Mouse (Mus musculus): ENCODE measurements at regions not wholly inside any gene's neighbourhood (a gene's known extent, or its start where the extent isn't known, plus 50 kb on each side); places are given as distances from the start of the nearest gene placed in this dataset.

DNA sequence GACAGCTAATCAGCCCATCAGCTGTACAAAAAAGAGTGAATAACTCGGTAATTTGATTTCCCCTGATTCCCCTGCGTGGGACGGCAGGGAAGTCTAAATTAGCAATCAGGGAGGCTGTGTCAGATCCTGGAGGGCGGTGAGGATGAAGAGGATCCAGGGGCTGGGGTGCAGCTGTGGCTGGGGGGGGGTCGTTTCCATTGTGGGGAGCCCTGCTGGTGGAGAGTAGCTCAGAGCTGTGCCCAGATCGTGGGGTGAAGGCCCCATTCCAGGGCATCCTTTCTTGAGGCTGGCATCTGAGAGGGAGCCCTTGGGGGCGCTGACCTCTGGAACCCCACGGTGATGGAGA lies 155.3 kb upstream of the Zc3h12a start:
- Histone ChIP-seq H3K4me2 (replicated peaks; ENCODE audit: low read depth) (no peak overlapping the region), H3K9me3 (ENCODE audit: control insufficient read depth) (no peaks in the 10 kb centered on the region), H3K27me3 (replicated peaks; ENCODE audit: control insufficient read depth, insufficient read depth, low read length) (no peaks in the 10 kb centered on the region), H3K4me1 (replicated peaks; ENCODE audit: control insufficient read depth, insufficient read depth, low read length) (no peaks in the 10 kb centered on the region), H3K4me3 (ENCODE audit: low read depth, low read length) (no peak overlapping the region), H3K36me3 (ENCODE audit: control insufficient read depth, insufficient read depth) (no peaks in the 10 kb centered on the region), H3K9ac (ENCODE audit: low read depth, low read length) (no peak overlapping the region), H3K27ac (ENCODE audit: low read depth, low read length) (no peak overlapping the region)
- no peak for ATAC-seq
- 31% methylated on average over 8 of the region's 8 CpGs for WGBS
- TF ChIP-seq CTCF (IDR thresholded peaks at IDR 0.05; ENCODE audit: low read depth) = no peak

DNA sequence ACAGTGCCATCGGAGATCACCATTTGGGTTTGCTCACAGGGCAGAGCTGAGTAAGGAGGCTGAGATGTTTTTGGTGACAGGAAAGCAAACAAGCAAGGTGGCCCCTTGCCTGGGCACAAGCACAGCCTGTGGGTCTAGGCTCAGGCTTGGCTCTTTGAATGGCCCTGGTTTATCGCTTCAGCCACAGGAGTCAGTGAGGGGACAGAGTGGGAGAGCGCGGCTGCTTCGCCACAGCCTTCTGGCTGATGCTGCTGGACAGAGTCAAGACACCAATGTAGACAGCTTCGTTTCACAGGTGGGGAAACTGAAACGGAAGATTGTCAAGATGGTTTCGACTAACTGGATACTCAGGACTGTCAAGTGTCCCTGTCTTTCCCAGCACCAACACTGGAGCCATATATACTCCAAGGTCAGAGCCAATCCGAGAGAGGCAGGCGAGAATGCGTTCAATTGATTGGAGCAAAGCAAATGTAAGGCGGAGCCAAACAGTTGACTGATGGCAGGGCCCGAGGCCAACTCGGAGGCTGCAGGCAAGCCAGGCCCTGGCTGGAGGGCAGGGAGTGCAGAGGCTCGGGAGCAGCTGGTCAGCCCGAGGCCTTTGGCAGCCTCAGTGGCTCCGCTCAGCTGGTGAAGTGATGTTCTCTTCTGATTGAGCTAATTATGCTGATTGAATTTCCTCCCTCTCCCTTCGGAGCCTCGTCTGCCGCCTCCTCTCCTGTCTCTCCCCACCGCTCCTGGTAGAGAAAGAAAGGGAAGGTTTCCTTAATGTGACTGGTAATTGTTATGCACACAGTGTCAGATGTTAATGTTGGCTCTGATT lies 154.7 kb upstream of the Zc3h12a start:
- Histone ChIP-seq H3K4me1 (replicated peaks; ENCODE audit: control insufficient read depth, insufficient read depth, low read length) (no peaks in the 10 kb centered on the region), H3K27ac (ENCODE audit: low read depth, low read length) (no peak overlapping the region), H3K9ac (ENCODE audit: low read depth, low read length) (no peak overlapping the region), H3K4me2 (replicated peaks; ENCODE audit: low read depth) (no peak overlapping the region), H3K4me3 (ENCODE audit: low read depth, low read length) (no peak overlapping the region), H3K9me3 (ENCODE audit: control insufficient read depth) (no peaks in the 10 kb centered on the region), H3K36me3 (ENCODE audit: control insufficient read depth, insufficient read depth) (no peaks in the 10 kb centered on the region), H3K27me3 (replicated peaks; ENCODE audit: control insufficient read depth, insufficient read depth, low read length) (no peaks in the 10 kb centered on the region)
- ATAC-seq = no peak
- 16% methylated on average over 20 of the region's 21 CpGs for WGBS
- TF ChIP-seq CTCF (IDR thresholded peaks at IDR 0.05; ENCODE audit: low read depth) = no peak

DNA sequence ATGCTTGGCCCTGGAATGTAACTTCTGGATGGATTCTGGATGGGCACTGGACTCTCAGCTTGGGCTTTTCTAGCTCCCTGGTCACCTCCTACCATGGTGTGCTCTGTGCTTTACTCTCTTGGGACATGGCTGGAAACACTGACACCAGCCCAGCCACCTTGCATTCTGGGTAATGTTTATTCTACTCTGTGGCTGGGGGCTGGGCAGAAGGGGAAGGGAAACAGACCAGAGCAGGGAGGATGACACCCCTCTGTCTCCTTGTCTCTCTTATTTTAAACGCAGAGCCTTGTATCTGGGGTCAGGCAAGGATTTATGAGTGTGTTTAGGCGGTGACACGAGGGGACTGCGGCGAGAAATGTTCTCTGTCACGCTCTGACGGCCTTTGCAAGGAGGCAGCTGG lies 151.5 kb upstream of the Zc3h12a start:
- no peak for ATAC-seq
- 47% methylated on average over 7 of the region's 7 CpGs for WGBS
- H3K36me3 ChIP-seq (ENCODE audit: control insufficient read depth, insufficient read depth) = no peaks in the 10 kb centered on the region
- H3K27ac ChIP-seq (ENCODE audit: low read depth, low read length) = no peak overlapping the region
- no peak overlapping the region for H3K4me3 ChIP-seq (ENCODE audit: low read depth, low read length)
- peaks cover 4% of the 10 kb centered on the region; the same call in 1 of the 2 replicates for H3K27me3 ChIP-seq (replicated peaks; ENCODE audit: control insufficient read depth, insufficient read depth, low read length)
- H3K4me1 ChIP-seq (replicated peaks; ENCODE audit: control insufficient read depth, insufficient read depth, low read length) = no peaks in the 10 kb centered on the region
- TF ChIP-seq CTCF (IDR thresholded peaks at IDR 0.05; ENCODE audit: low read depth) = no peak
- H3K4me2 ChIP-seq (replicated peaks; ENCODE audit: low read depth) = no peak overlapping the region
- H3K9me3 ChIP-seq (ENCODE audit: control insufficient read depth) = no peaks in the 10 kb centered on the region
- no peak overlapping the region for H3K9ac ChIP-seq (ENCODE audit: low read depth, low read length)

DNA sequence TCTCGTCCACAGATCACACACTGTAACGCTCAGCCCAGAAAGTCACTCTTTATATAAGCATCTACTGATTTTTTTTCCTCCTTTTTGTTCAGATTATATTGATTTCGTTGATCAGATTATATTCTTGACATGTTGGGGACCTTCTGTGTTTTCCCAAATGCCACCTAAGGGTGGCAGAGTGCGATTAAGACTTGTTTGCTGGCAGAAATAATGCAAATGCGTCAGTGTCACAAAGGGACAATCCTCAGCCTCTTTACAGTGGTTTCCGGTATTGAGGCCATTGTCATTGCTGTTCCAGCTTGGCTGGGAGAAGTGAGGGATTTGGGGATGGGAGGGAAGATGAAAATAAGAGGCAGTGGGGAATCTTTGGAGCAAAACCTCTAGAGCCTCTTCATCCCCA lies 149.2 kb upstream of the Zc3h12a start:
- no peak for TF ChIP-seq CTCF (IDR thresholded peaks at IDR 0.05; ENCODE audit: low read depth)
- no peaks in the 10 kb centered on the region for H3K9me3 ChIP-seq (ENCODE audit: control insufficient read depth)
- WGBS = 66% methylated on average over 6 of the region's 6 CpGs
- H3K27me3 ChIP-seq (replicated peaks; ENCODE audit: control insufficient read depth, insufficient read depth, low read length) = peaks cover 4% of the 10 kb centered on the region; the same call in 1 of the 2 replicates
- H3K36me3 ChIP-seq (ENCODE audit: control insufficient read depth, insufficient read depth) = no peaks in the 10 kb centered on the region
- H3K4me1 ChIP-seq (replicated peaks; ENCODE audit: control insufficient read depth, insufficient read depth, low read length) = no peaks in the 10 kb centered on the region
- no peak overlapping the region for H3K4me2 ChIP-seq (replicated peaks; ENCODE audit: low read depth)
- no peak overlapping the region for H3K27ac ChIP-seq (ENCODE audit: low read depth, low read length)
- ATAC-seq = no peak
- no peak overlapping the region for H3K9ac ChIP-seq (ENCODE audit: low read depth, low read length)
- H3K4me3 ChIP-seq (ENCODE audit: low read depth, low read length) = no peak overlapping the region

DNA sequence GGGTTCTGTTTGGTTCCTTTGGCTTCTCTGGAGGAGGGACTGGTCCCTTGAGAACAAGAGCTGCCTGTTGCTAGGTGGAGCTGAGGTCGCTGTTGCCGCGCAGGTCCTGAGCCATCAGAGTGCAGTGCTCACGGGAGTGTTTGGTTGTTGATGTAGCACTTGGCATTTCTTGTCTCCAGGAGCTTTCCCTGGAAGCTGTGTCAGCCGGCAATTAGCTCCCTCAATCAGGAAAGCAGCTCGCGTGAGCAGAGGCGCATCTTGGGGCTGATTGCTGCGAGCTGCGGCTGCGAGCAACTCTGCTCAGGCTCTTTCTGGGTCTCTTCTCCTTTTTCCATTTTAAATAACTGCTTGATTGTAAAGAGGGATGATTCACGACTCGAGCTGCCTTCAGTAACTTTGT lies 147.6 kb upstream of the Zc3h12a start:
- 2% methylated on average over 13 of the region's 13 CpGs for WGBS
- H3K36me3 ChIP-seq (ENCODE audit: control insufficient read depth, insufficient read depth) = no peaks in the 10 kb centered on the region
- no peak for ATAC-seq

DNA sequence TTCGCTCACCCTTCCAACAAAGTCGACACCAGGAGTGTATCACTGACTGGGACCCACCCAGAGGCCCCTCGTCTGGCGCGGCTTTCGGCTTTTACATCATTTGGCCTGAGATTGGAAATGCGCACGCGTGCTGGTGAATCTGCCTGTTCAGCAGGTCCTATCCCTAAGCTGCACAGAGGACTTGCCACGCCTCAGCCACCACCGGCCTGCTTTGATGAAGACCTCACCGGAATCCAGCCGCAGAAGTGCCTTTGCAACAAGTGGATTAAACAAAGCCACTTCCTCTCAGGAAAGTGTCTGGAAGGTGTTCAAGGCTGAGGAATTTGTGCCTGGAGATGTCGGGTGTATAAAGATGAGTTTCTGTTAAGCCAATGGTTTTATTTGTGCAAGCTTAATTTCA lies 143.3 kb upstream of the Zc3h12a start:
- Histone ChIP-seq H3K36me3 (ENCODE audit: control insufficient read depth, insufficient read depth) (no peaks in the 10 kb centered on the region), H3K27ac (ENCODE audit: low read depth, low read length) (no peak overlapping the region), H3K9ac (ENCODE audit: low read depth, low read length) (no peak overlapping the region), H3K4me2 (replicated peaks; ENCODE audit: low read depth) (no peak overlapping the region), H3K9me3 (ENCODE audit: control insufficient read depth) (no peaks in the 10 kb centered on the region), H3K4me1 (replicated peaks; ENCODE audit: control insufficient read depth, insufficient read depth, low read length) (no peaks in the 10 kb centered on the region), H3K4me3 (ENCODE audit: low read depth, low read length) (no peak overlapping the region), H3K27me3 (replicated peaks; ENCODE audit: control insufficient read depth, insufficient read depth, low read length) (peaks cover 4% of the 10 kb centered on the region; the same call in 1 of the 2 replicates)
- WGBS = 73% methylated on average over 14 of the region's 14 CpGs
- ATAC-seq = no peak
- no peak for TF ChIP-seq CTCF (IDR thresholded peaks at IDR 0.05; ENCODE audit: low read depth)

More for the DNA sequence above, 147.6 kb upstream of the Zc3h12a start:
- peaks cover 4% of the 10 kb centered on the region; the same call in 1 of the 2 replicates for H3K27me3 ChIP-seq (replicated peaks; ENCODE audit: control insufficient read depth, insufficient read depth, low read length)
- H3K4me2 ChIP-seq (replicated peaks; ENCODE audit: low read depth) = no peak overlapping the region
- H3K4me3 ChIP-seq (ENCODE audit: low read depth, low read length) = no peak overlapping the region
- no peaks in the 10 kb centered on the region for H3K9me3 ChIP-seq (ENCODE audit: control insufficient read depth)
- H3K9ac ChIP-seq (ENCODE audit: low read depth, low read length) = no peak overlapping the region
- H3K27ac ChIP-seq (ENCODE audit: low read depth, low read length) = no peak overlapping the region
- H3K4me1 ChIP-seq (replicated peaks; ENCODE audit: control insufficient read depth, insufficient read depth, low read length) = no peaks in the 10 kb centered on the region
- TF ChIP-seq CTCF (IDR thresholded peaks at IDR 0.05; ENCODE audit: low read depth) = no peak
